Mouse (Mus musculus): Measurements from ENCODE around the gene Dlx1.

GRCm38 (mm10) chr2:71546640-71547071 is 18.7 kb downstream of the Dlx1 start, which contains the start of gene Dlx2:
- TF ChIP-seq CTCF (IDR thresholded peaks at IDR 0.05; ENCODE audit: low read depth, low read length) (no peak), GATA1 (IDR thresholded peaks at IDR 0.05; ENCODE audit: borderline replicate concordance, low read length) (no peak), TAL1 (conservative IDR thresholded peaks at IDR 0.05; ENCODE audit: low read depth, low read length) (no peak)
